Mouse (Mus musculus) naive thymus-derived CD4-positive, alpha-beta T cell, adult 2 months (primary cell): ENCODE results near the gene Tmem245.
"Not testable (repeated sequence)": the region's sequence is repeated elsewhere in the genome, so short reads cannot be mapped to it uniquely, and the experiment has no call there.

Experiments
- DNase-seq: peaks from one replicate; pipeline ENCODE4 v3.0.0-alpha.2; 2011; ENCODE audit warnings: low read depth

Gene Tmem245

GRCm38 (mm10) chr4:56926971-56927370, 20.3 kb downstream of the Tmem245 start:
- no peak for DNase-seq

- no peak for DNase-seq
Observed at GRCm38 (mm10) chr4:56922229-56922628, 25.0 kb downstream of the Tmem245 start.

GRCm38 (mm10) chr4:56915732-56916325, 31.4 kb downstream of the Tmem245 start:
- peak; percentile 70 for DNase-seq

GRCm38 (mm10) chr4:56914761-56915160, 32.5 kb downstream of the Tmem245 start:
- peak; percentile 26 for DNase-seq

GRCm38 (mm10) chr4:56914338-56914737, 32.9 kb downstream of the Tmem245 start:
- DNase-seq = no peak

GRCm38 (mm10) chr4:56912382-56913001, 34.7 kb downstream of the Tmem245 start:
- no peak for DNase-seq

- no peak for DNase-seq
Observed at GRCm38 (mm10) chr4:56909568-56909967, 37.7 kb downstream of the Tmem245 start.

- DNase-seq = no peak
Observed at GRCm38 (mm10) chr4:56907671-56908070, 39.6 kb downstream of the Tmem245 start.

- DNase-seq = no peak
Observed at GRCm38 (mm10) chr4:56906926-56907325, 40.3 kb downstream of the Tmem245 start.

GRCm38 (mm10) chr4:56905507-56905906, 41.7 kb downstream of the Tmem245 start:
- no peak for DNase-seq

GRCm38 (mm10) chr4:56901671-56902070, 45.6 kb downstream of the Tmem245 start:
- DNase-seq = peak; percentile 28

- DNase-seq = no peak
Observed at GRCm38 (mm10) chr4:56899216-56899615, 48.0 kb downstream of the Tmem245 start.

GRCm38 (mm10) chr4:56897511-56897910, 49.7 kb downstream of the Tmem245 start:
- DNase-seq = no peak

- no peak for DNase-seq
Observed at GRCm38 (mm10) chr4:56894196-56894595, 53.0 kb downstream of the Tmem245 start.

- DNase-seq = peak; percentile 8
Observed at GRCm38 (mm10) chr4:56892501-56893115, 54.6 kb downstream of the Tmem245 start.

GRCm38 (mm10) chr4:56888483-56888882, 58.8 kb downstream of the Tmem245 start:
- no peak for DNase-seq

GRCm38 (mm10) chr4:56886286-56886979, 60.8 kb downstream of the Tmem245 start:
- DNase-seq = no peak

GRCm38 (mm10) chr4:56880036-56880703, 67.1 kb downstream of the Tmem245 start:
- DNase-seq = no peak

- DNase-seq = no peak
Observed at GRCm38 (mm10) chr4:56878971-56879370, 68.3 kb downstream of the Tmem245 start.

GRCm38 (mm10) chr4:56870541-56870940, 76.7 kb downstream of the Tmem245 start:
- DNase-seq = not testable (repeated sequence)

- DNase-seq = no peak
Observed at GRCm38 (mm10) chr4:56867761-56868160, 79.5 kb downstream of the Tmem245 start.

GRCm38 (mm10) chr4:56865971-56866370, 81.3 kb downstream of the Tmem245 start:
- DNase-seq = no peak
